Mouse (Mus musculus) liver, embryonic 15.5 days (tissue): ENCODE data around the gene Nlk. TPM values are rescaled to one million over a fixed set of nuclear protein-coding genes. Genes with fewer than 3 reads are reported as not detected.
"Not testable (repeated sequence)": the region's sequence is repeated elsewhere in the genome, so short reads cannot be mapped to it uniquely, and the experiment has no call there.

Source experiments
- ATAC-seq: fragments of 200-750 bp; cut with Nextera tagmentation; 2 replicates; pipeline ENCODE4 v1.8.0; 2017; ENCODE audit warnings: moderate number of reproducible peaks, mild to moderate bottlenecking, moderate library complexity; ENCODE audit not compliant: insufficient read depth
- H3K27ac ChIP-seq: fragments of 300-500 bp; sonication (generic); replicated peaks from 2 replicates; pipeline ENCODE4 v1.5.1; 2015; ENCODE audit warnings: mild to moderate bottlenecking, inconsistent platforms
- H3K27me3 ChIP-seq: fragments of 300-500 bp; sonication (generic); 2 replicates; pipeline ENCODE4 v1.6.1; 2015; ENCODE audit warnings: mild to moderate bottlenecking, inconsistent platforms
- H3K36me3 ChIP-seq: fragments of 300-500 bp; sonication (generic); replicated peaks from 2 replicates; pipeline ENCODE4 v1.6.1; 2015; ENCODE audit warnings: moderate library complexity, mild to moderate bottlenecking, inconsistent platforms
- H3K4me1 ChIP-seq: fragments of 300-500 bp; sonication (generic); replicated peaks from 2 replicates; pipeline ENCODE4 v1.6.1; 2015; ENCODE audit warnings: inconsistent platforms
- H3K4me2 ChIP-seq: fragments of 300-500 bp; sonication (generic); 2 replicates; pipeline ENCODE4 v1.6.1; 2015; ENCODE audit warnings: moderate library complexity, mild to moderate bottlenecking, inconsistent platforms
- H3K4me3 ChIP-seq: fragments of 300-500 bp; sonication (generic); replicated peaks from 2 replicates; pipeline ENCODE4 v1.5.1; 2015; ENCODE audit warnings: mild to moderate bottlenecking, inconsistent platforms
- H3K9ac ChIP-seq: fragments of 300-500 bp; sonication (generic); 2 replicates; pipeline ENCODE4 v1.6.1; 2015; ENCODE audit warnings: moderate library complexity, mild to moderate bottlenecking, inconsistent platforms
- H3K9me3 ChIP-seq: fragments of 300-500 bp; sonication (generic); replicated peaks from 2 replicates; pipeline ENCODE4 v1.6.1; 2016; ENCODE audit warnings: inconsistent platforms
- WGBS: fragments of 180-500 bp; shearing (Covaris S2); methylation state at CpG from one replicate; pipeline ENCODE4 v1.1.7; 2015; ENCODE audit warnings: mixed read lengths; ENCODE audit not compliant: insufficient replicate concordance; 5-methylcytosine and 5-hydroxymethylcytosine counted together
- polyA plus RNA-seq: library from polyadenylated mRNA; unstranded; fragments of >200 nt; fragmentation: Nextera tagmentation; extraction: Ambion mirVana; gene quantifications from 2 replicates; pipeline ENCODE4 v1.2.1, GENCODE M21; 2015

Gene Nlk
- polyA plus RNA-seq, 1 experiment from 2014 or later: 4.1 TPM

- H3K9ac ChIP-seq: no peak overlapping the region
- H3K9me3 ChIP-seq: no peaks in the 10 kb centered on the region
- H3K4me2 ChIP-seq: no peak overlapping the region
- H3K4me1 ChIP-seq: peaks cover 13% of the 10 kb centered on the region
- no peaks in the 10 kb centered on the region for H3K36me3 ChIP-seq
- no peak overlapping the region for H3K4me3 ChIP-seq
- no peaks in the 10 kb centered on the region for H3K27me3 ChIP-seq
- H3K27ac ChIP-seq: no peak overlapping the region
- ATAC-seq: no peak
These were observed 100.4 kb downstream of the Nlk start for GRCm38 (mm10) chr11:78596750-78597149.

DNA sequence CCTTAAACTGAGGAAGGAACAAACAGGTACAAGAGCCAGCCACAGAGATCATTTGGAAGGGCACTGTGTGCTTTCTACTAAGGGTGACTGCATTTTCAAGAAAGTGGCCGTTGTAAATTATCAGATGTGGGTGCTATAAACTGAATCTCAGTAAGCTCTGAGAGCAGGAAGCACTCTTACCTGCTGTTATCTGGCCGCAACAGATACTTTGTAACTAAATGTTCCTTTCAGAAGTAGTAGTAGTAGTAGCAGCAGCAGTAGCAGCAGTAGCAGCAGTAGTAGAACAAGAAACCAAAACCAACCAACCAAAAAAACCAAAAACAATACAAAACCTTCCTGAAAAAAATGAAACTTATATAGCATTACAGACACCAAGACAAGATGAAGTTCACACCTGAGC lies 101.4 kb downstream of the Nlk start:
- H3K4me1 ChIP-seq: peaks cover 13% of the 10 kb centered on the region
- H3K9ac ChIP-seq: no peak overlapping the region
- H3K27me3 ChIP-seq: no peaks in the 10 kb centered on the region
- no peaks in the 10 kb centered on the region for H3K9me3 ChIP-seq
- H3K4me2 ChIP-seq: no peak overlapping the region
- WGBS: 34% methylated on average over 2 of the region's 2 CpGs
- no peak for ATAC-seq
- H3K36me3 ChIP-seq: no peaks in the 10 kb centered on the region
- H3K27ac ChIP-seq: no peak overlapping the region
- no peak overlapping the region for H3K4me3 ChIP-seq

DNA sequence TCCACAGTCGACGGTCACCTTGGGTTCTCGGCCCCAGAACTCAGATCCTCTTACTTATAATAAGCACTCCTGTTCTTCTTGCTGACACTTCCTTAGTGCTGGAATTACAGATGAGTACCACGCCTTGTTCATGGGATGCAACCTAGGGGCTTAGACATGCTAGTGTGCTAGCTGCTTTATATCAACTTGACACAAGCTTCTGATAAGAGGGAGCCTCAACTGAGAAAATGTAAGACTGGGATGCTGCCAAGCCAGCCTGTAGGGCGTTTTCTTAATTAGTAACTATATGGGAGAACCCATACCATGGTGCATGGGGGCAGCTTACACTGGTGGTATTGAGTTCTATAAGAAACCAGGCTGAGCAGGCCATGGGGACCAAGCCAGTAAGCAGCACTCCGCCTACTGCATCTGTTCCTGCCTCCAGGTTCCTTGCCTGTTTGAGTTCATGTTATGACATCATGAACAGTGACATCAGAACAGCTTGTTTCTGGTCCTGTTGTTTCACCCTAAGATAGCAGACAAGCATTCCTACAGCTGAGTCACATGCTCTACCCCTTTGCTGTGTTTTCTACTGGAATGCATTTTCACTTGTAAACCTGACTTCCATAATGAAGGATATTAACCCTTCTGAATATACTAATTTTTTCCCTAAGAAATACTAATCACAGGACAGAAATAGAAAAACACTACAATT lies 102.8 kb downstream of the Nlk start:
- no peaks in the 10 kb centered on the region for H3K9me3 ChIP-seq
- no peak for ATAC-seq
- no peak overlapping the region for H3K4me3 ChIP-seq
- H3K4me2 ChIP-seq: no peak overlapping the region
- H3K9ac ChIP-seq: no peak overlapping the region
- no peaks in the 10 kb centered on the region for H3K36me3 ChIP-seq
- no peaks in the 10 kb centered on the region for H3K27me3 ChIP-seq
- H3K4me1 ChIP-seq: peaks cover 13% of the 10 kb centered on the region
- WGBS: 67% methylated on average over 6 of the region's 6 CpGs
- no peak overlapping the region for H3K27ac ChIP-seq

GRCm38 (mm10) chr11:78587677-78588076 lies 109.5 kb downstream of the Nlk start:
- not testable (repeated sequence) for ATAC-seq
- 59% methylated on average over 1 of the region's 1 CpGs for WGBS

DNA sequence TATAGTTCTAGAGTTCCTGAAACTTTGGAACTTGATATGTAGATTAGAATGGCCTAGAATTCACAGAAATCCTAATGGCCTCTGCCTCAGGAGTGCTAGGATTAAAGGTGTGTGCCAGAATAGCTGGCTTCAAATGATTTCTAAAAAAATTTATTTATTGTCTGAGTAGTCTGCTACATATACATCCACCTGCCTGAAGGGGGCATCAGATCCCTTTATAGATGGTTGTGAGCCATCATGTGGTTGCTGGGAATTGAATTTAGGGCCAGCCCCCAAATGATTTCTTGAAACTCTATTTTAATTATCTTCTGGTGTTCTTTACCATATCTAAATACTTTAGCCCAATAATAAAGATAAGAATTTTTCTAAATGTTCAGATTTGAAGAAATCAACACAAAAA lies 111.1 kb downstream of the Nlk start:
- Histone ChIP-seq H3K27me3 (no peaks in the 10 kb centered on the region), H3K4me3 (no peak overlapping the region), H3K4me1 (no peaks in the 10 kb centered on the region), H3K36me3 (0 out of 2 replicates have a peak, but pooled peaks cover 6% of the 10 kb centered on the region), H3K27ac (no peak overlapping the region), H3K9me3 (no peaks in the 10 kb centered on the region), H3K9ac (no peak overlapping the region), H3K4me2 (no peak overlapping the region)
- ATAC-seq: no peak

More at GRCm38 (mm10) chr11:78587677-78588076, 109.5 kb downstream of the Nlk start:
- H3K27me3 ChIP-seq, H3K4me1 ChIP-seq, H3K4me2 ChIP-seq, H3K36me3 ChIP-seq, H3K9ac ChIP-seq, H3K9me3 ChIP-seq, H3K27ac ChIP-seq, H3K4me3 ChIP-seq: not testable (repeated sequence)

- Histone ChIP-seq H3K36me3 (0 out of 2 replicates have a peak, but pooled peaks cover 13% of the 10 kb centered on the region), H3K4me3 (no peak overlapping the region), H3K27me3 (no peaks in the 10 kb centered on the region), H3K9ac (no peak overlapping the region), H3K27ac (no peak overlapping the region), H3K4me2 (no peak overlapping the region), H3K9me3 (no peaks in the 10 kb centered on the region), H3K4me1 (no peaks in the 10 kb centered on the region)
- WGBS: 28% methylated on average over 6 of the region's 6 CpGs
- no peak for ATAC-seq
These were observed 114.3 kb downstream of the Nlk start for GRCm38 (mm10) chr11:78582848-78583247.

DNA sequence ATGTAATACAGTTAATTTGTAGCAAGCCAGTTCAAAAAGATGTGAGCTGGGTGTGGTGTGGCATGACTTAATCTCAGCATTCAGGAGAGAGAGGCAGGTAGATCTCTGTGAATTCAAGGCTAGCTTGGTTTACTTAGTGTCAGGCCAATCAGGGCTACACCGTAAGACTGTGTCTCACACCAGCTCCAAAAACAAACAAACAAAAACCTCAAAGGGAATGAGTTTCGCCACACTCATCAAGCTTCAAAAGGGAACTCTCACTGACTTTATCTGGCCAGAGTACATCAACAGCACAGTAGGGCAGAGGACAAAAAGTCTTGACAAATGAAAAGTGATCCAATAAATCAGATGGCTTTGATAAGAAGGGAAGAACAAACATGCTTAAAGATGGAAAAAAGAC lies 122.2 kb downstream of the Nlk start:
- WGBS: 55% methylated on average over 2 of the region's 2 CpGs
- Histone ChIP-seq H3K36me3 (0 out of 2 replicates have a peak, but pooled peaks cover 3% of the 10 kb centered on the region), H3K4me2 (no peak overlapping the region), H3K9ac (no peak overlapping the region), H3K27ac (no peak overlapping the region), H3K4me3 (no peak overlapping the region), H3K4me1 (peaks cover 11% of the 10 kb centered on the region; the same call in 1 of the 2 replicates), H3K9me3 (no peaks in the 10 kb centered on the region), H3K27me3 (no peaks in the 10 kb centered on the region)
- ATAC-seq: peak; percentile 47; the same call in 1 of the 2 replicates

DNA sequence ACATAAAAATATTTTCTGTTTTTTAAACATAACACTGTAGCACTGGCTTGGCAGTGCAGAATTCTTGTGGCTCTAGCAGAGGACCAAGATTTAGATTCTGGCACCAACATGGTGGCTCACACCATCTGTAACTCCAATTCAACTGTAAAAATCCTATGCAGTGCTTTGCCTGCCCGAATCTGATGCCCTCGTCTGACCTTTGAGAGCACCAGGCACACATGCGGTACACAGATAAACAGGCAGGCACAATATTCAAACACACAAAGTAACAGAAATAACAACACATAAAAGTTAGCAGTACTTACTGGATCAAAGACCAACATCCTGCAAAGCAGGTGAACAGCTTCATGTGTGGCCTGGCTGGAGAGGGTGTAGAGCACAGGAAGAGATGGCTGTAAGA lies 122.6 kb downstream of the Nlk start:
- no peaks in the 10 kb centered on the region for H3K9me3 ChIP-seq
- H3K4me2 ChIP-seq: no peak overlapping the region
- WGBS: 69% methylated on average over 3 of the region's 3 CpGs
- no peaks in the 10 kb centered on the region for H3K27me3 ChIP-seq
- H3K9ac ChIP-seq: no peak overlapping the region
- H3K4me3 ChIP-seq: no peak overlapping the region
- H3K36me3 ChIP-seq: 0 out of 2 replicates have a peak, but pooled peaks cover 3% of the 10 kb centered on the region
- no peak for ATAC-seq
- H3K27ac ChIP-seq: no peak overlapping the region
- peaks cover 11% of the 10 kb centered on the region; the same call in 1 of the 2 replicates for H3K4me1 ChIP-seq

DNA sequence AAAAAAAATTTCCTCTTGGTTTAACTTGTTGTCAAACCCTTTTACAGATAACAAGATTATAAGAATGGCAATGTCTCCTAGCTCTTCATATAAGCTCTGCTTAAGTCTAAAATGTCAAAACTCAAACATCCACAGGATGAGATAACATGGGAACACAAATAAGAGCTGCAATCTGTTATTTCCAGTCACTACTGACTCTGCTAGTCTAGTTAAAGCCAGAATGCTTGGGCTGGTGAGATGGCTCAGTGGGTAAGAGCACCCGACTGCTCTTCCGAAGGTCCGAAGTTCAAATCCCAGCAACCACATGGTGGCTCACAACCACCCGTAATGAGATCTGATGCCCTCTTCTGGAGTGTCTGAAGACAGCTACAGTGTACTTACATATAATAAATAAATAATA lies 123.1 kb downstream of the Nlk start:
- not testable (repeated sequence) for ATAC-seq, H3K4me3 ChIP-seq, H3K4me2 ChIP-seq, H3K27ac ChIP-seq, H3K27me3 ChIP-seq, H3K9me3 ChIP-seq, H3K9ac ChIP-seq, H3K36me3 ChIP-seq
- peaks cover 11% of the 10 kb centered on the region; the same call in 1 of the 2 replicates for H3K4me1 ChIP-seq
- WGBS: 81% methylated on average over 4 of the region's 4 CpGs

- Histone ChIP-seq H3K9ac (no peak overlapping the region), H3K36me3 (no peaks in the 10 kb centered on the region; the same call in 1 of the 2 replicates), H3K27me3 (no peaks in the 10 kb centered on the region), H3K4me2 (no peak overlapping the region), H3K4me1 (peaks cover 13% of the 10 kb centered on the region; the same call in 1 of the 2 replicates), H3K9me3 (no peaks in the 10 kb centered on the region), H3K4me3 (no peak overlapping the region), H3K27ac (no peak overlapping the region)
- no peak for ATAC-seq
- 48% methylated on average over 6 of the region's 6 CpGs for WGBS
These were observed 125.3 kb downstream of the Nlk start for GRCm38 (mm10) chr11:78571854-78572253.

GRCm38 (mm10) chr11:78571441-78571840 lies 125.7 kb downstream of the Nlk start:
- Histone ChIP-seq H3K9me3 (no peaks in the 10 kb centered on the region), H3K9ac (no peak overlapping the region), H3K27ac (no peak overlapping the region), H3K36me3 (no peaks in the 10 kb centered on the region; the same call in 1 of the 2 replicates), H3K4me1 (peaks cover 13% of the 10 kb centered on the region; the same call in 1 of the 2 replicates), H3K4me3 (no peak overlapping the region), H3K27me3 (no peaks in the 10 kb centered on the region), H3K4me2 (no peak overlapping the region)
- WGBS: 85% methylated on average over 8 of the region's 8 CpGs
- ATAC-seq: no peak

- ATAC-seq: peak; percentile 40; the same call in 1 of the 2 replicates
- Histone ChIP-seq H3K9me3 (no peaks in the 10 kb centered on the region), H3K27ac (no peak overlapping the region), H3K4me3 (no peak overlapping the region), H3K4me2 (no peak overlapping the region), H3K9ac (no peak overlapping the region), H3K36me3 (no peaks in the 10 kb centered on the region; the same call in 1 of the 2 replicates), H3K27me3 (no peaks in the 10 kb centered on the region), H3K4me1 (0 out of 2 replicates have a peak, but pooled peaks cover 5% of the 10 kb centered on the region)
- WGBS: 33% methylated on average over 3 of the region's 3 CpGs
These were observed 127.4 kb downstream of the Nlk start for GRCm38 (mm10) chr11:78569806-78570205.
